Mouse (Mus musculus) CH12.LX (cell line): ENCODE results near the gene Lgr6. TPM values are rescaled to one million over a fixed set of nuclear protein-coding genes. Genes with fewer than 3 reads are reported as not detected.
A peak's percentile ranks its signal among the peaks of the same experiment; 100 is the strongest.
"Not testable (repeated sequence)": the region's sequence is repeated elsewhere in the genome, so short reads cannot be mapped to it uniquely, and the experiment has no call there.

Experiments
- DNase-seq: peaks from one replicate; pipeline ENCODE4 v3.0.0-alpha.2; 2013; ENCODE audit errors: extremely low read depth
- H3K27ac ChIP-seq: 2 replicates; pipeline ENCODE4 v1.5.1; 2012; ENCODE audit warnings: low read depth, mild to moderate bottlenecking, control low read depth, moderate library complexity; ENCODE audit not compliant: insufficient read depth
- H3K27me3 ChIP-seq: replicated peaks from 2 replicates; pipeline ENCODE3; 2012; ENCODE audit warnings: inconsistent platforms
- H3K36me3 ChIP-seq, 2 experiments: replicated peaks in 1 of 2; 2 replicates each; pipeline versions ENCODE3 to v1.6.1; 2012; ENCODE audit warnings: inconsistent platforms in 1 of 2, low read length in 1 of 2, mild to moderate bottlenecking in 1 of 2, mixed read lengths in 1 of 2, moderate library complexity in 1 of 2; ENCODE audit not compliant: control insufficient read depth in 1 of 2, insufficient read depth in 1 of 2
- H3K4me1 ChIP-seq, 2 experiments: 2 replicates each; pipeline ENCODE4 v1.6.1; 2012; ENCODE audit warnings: inconsistent platforms in 1 of 2, moderate library complexity in 1 of 2; ENCODE audit not compliant: insufficient read depth in 2 of 2, control insufficient read depth in 1 of 2
- H3K4me2 ChIP-seq: 2 replicates; pipeline ENCODE4 v1.6.1; 2012; ENCODE audit warnings: low read depth, mild to moderate bottlenecking, control low read depth; ENCODE audit not compliant: poor library complexity, insufficient read depth, severe bottlenecking
- H3K4me3 ChIP-seq, 3 experiments: fragments of 150-350 bp in 1 of 3; sonication (generic) in 1 of 3; replicated peaks in 1 of 3; 2 replicates each; pipeline versions ENCODE3 to v1.5.1; 2011 to 2012; ENCODE audit warnings: low read depth in 2 of 3, low read length in 2 of 3, mild to moderate bottlenecking in 2 of 3, moderate library complexity in 2 of 3, control low read depth in 1 of 3, improper control_type of control experiment in 1 of 3, inconsistent platforms in 1 of 3, mixed read lengths in 1 of 3; ENCODE audit not compliant: poor library complexity in 1 of 3
- H3K79me2 ChIP-seq: replicated peaks from 2 replicates; pipeline ENCODE4 v1.6.1; 2012; ENCODE audit warnings: mild to moderate bottlenecking, moderate library complexity; ENCODE audit not compliant: control insufficient read depth, poor library complexity, insufficient read depth, severe bottlenecking; ENCODE audit errors: extremely low read depth
- H3K9ac ChIP-seq: 2 replicates; pipeline ENCODE4 v1.6.1; 2012; ENCODE audit warnings: low read depth, mild to moderate bottlenecking, control low read depth, moderate library complexity; ENCODE audit not compliant: insufficient read depth
- H3K9me3 ChIP-seq: replicated peaks from 2 replicates; pipeline ENCODE3; 2012; ENCODE audit warnings: low read length, inconsistent platforms, mixed read lengths
- BHLHE40 ChIP-seq: IDR thresholded peaks from 2 replicates; pipeline ENCODE4 v1.6.1; 2011; ENCODE audit warnings: mild to moderate bottlenecking, low read depth, low read length, improper control_type of control experiment
- CHD1 ChIP-seq: IDR thresholded peaks from 2 replicates; pipeline ENCODE4 v1.6.1; 2012; ENCODE audit warnings: low read depth, low read length, improper control_type of control experiment, inconsistent platforms
- CHD2 ChIP-seq: IDR thresholded peaks from 2 replicates; pipeline ENCODE4 v1.6.1; 2011; ENCODE audit warnings: low read length, improper control_type of control experiment
- CTCF ChIP-seq, 2 experiments: IDR thresholded peaks in 1 of 2; conservative IDR thresholded peaks in 1 of 2; 2 replicates each; pipeline ENCODE4 v1.5.1; 2011 to 2012; ENCODE audit warnings: low read depth in 2 of 2, low read length in 2 of 2, improper control_type of control experiment in 1 of 2, inconsistent platforms in 1 of 2, mild to moderate bottlenecking in 1 of 2, moderate library complexity in 1 of 2
- ELF1 ChIP-seq: IDR thresholded peaks from 2 replicates; pipeline ENCODE4 v1.6.1; 2014; ENCODE audit warnings: low read depth, mild to moderate bottlenecking, inconsistent platforms, low read length, improper control_type of control experiment
- EP300 ChIP-seq: IDR thresholded peaks from 2 replicates; pipeline ENCODE4 v1.6.1; 2011; ENCODE audit warnings: low read length, improper control_type of control experiment
- GABPA ChIP-seq: IDR thresholded peaks from 2 replicates; pipeline ENCODE4 v1.6.1; 2012; ENCODE audit warnings: low read depth, low read length, improper control_type of control experiment, inconsistent platforms; ENCODE audit not compliant: insufficient replicate concordance
- HCFC1 ChIP-seq: IDR thresholded peaks from 2 replicates; pipeline ENCODE4 v1.6.1; 2012; ENCODE audit warnings: low read depth, mild to moderate bottlenecking, inconsistent platforms, low read length, improper control_type of control experiment
- IRF4 ChIP-seq: IDR thresholded peaks from 2 replicates; pipeline ENCODE4 v1.6.1; 2014; ENCODE audit warnings: low read depth, mild to moderate bottlenecking, inconsistent platforms, low read length, improper control_type of control experiment
- JUND ChIP-seq: conservative IDR thresholded peaks from 2 replicates; pipeline ENCODE4 v1.6.1; 2011; ENCODE audit warnings: low read depth, low read length, improper control_type of control experiment
- MAX ChIP-seq: IDR thresholded peaks from 2 replicates; pipeline ENCODE4 v1.6.1; 2011; ENCODE audit warnings: low read length, improper control_type of control experiment
- MEF2A ChIP-seq: IDR thresholded peaks from 2 replicates; pipeline ENCODE4 v1.6.1; 2014; ENCODE audit warnings: low read depth, mild to moderate bottlenecking, inconsistent platforms, low read length, improper control_type of control experiment, borderline replicate concordance
- MYC ChIP-seq: IDR thresholded peaks from 2 replicates; pipeline ENCODE4 v1.6.1; 2011; ENCODE audit warnings: low read depth, mild to moderate bottlenecking, improper control_type of control experiment, low read length
- NRF1 ChIP-seq: IDR thresholded peaks from 2 replicates; pipeline ENCODE4 v1.6.1; 2014; ENCODE audit warnings: low read depth, mild to moderate bottlenecking, inconsistent platforms, low read length, improper control_type of control experiment, moderate library complexity
- PAX5 ChIP-seq: IDR thresholded peaks from 2 replicates; pipeline ENCODE4 v1.6.1; 2012; ENCODE audit warnings: low read length, inconsistent platforms, mixed read lengths
- POLR2AphosphoS2 ChIP-seq: IDR thresholded peaks from 2 replicates; pipeline ENCODE4 v1.6.1; 2011; ENCODE audit warnings: low read depth, low read length, improper control_type of control experiment
- RAD21 ChIP-seq: IDR thresholded peaks from 2 replicates; pipeline ENCODE4 v1.6.1; 2011; ENCODE audit warnings: low read depth, mild to moderate bottlenecking, low read length, improper control_type of control experiment, moderate library complexity
- SIN3A ChIP-seq: IDR thresholded peaks from 2 replicates; pipeline ENCODE4 v1.6.1; 2012; ENCODE audit warnings: low read length, improper control_type of control experiment, inconsistent platforms
- SMC3 ChIP-seq: IDR thresholded peaks from 2 replicates; pipeline ENCODE4 v1.6.1; 2011; ENCODE audit warnings: low read depth, low read length, improper control_type of control experiment
- TBP ChIP-seq: conservative IDR thresholded peaks from 2 replicates; pipeline ENCODE4 v1.6.1; 2011; ENCODE audit warnings: low read depth, low read length, improper control_type of control experiment
- TCF12 ChIP-seq: IDR thresholded peaks from 2 replicates; pipeline ENCODE4 v1.6.1; 2014; ENCODE audit warnings: low read depth, mild to moderate bottlenecking, inconsistent platforms, low read length, improper control_type of control experiment
- USF2 ChIP-seq: conservative IDR thresholded peaks from 2 replicates; pipeline ENCODE4 v1.6.1; 2011; ENCODE audit warnings: low read depth, low read length, improper control_type of control experiment
- ZNF384 ChIP-seq: IDR thresholded peaks from 2 replicates; pipeline ENCODE4 v1.6.1; 2012; ENCODE audit warnings: low read depth, low read length, improper control_type of control experiment, inconsistent platforms
- dilution Hi-C: fragments of 300-500 bp; cut with MboI; formaldehyde crosslinking; loops from 2 replicates; pipeline ENCODE4 v1.14.3; 2020; ENCODE audit warnings: low sequenced_read_pairs; ENCODE audit not compliant: extremely low pct_unique_long_range_greater_than_20kb, extremely low pct_ligation_motif_present
- in situ Hi-C: fragments of 300-500 bp; cut with MboI; formaldehyde crosslinking; loops from 3 replicates; pipeline ENCODE4 v1.14.3; 2019; ENCODE audit warnings: low sequenced_read_pairs, low pct_ligation_motif_present, low pct_unique_long_range_greater_than_20kb, mixed read lengths
- polyA plus RNA-seq: library from polyadenylated mRNA; unstranded; fragments of >175 nt; gene quantifications from 2 replicates; pipeline ENCODE4 v1.2.1, GENCODE M21; 2012; ENCODE audit warnings: low read depth; ENCODE audit not compliant: insufficient read length
- total RNA-seq, 2 experiments: library from RNA; depleted of rRNA; stranded (reverse); fragments of 300-350 nt in 1 of 2; fragments of >200 nt in 1 of 2; gene quantifications; 2 replicates each; pipeline ENCODE4 v1.2.3; 2012 to 2014

Lgr6 gene
- total and polyA plus RNA-seq, 3 experiments, result 0.07 to 0.17 (median 0.16) TPM

GRCm38 (mm10) chr1:135111271-135111670 lies 6.2 kb upstream of the Lgr6 start:
- H3K4me3 ChIP-seq, H3K9ac ChIP-seq, H3K79me2 ChIP-seq, H3K4me2 ChIP-seq, H3K27ac ChIP-seq, H3K9me3 ChIP-seq, in situ Hi-C loops, DNase-seq, dilution Hi-C loops, H3K27me3 ChIP-seq: not testable (repeated sequence)
- peaks cover 5 to 35% of the 10 kb centered on the region in 2 experiments; a peak in 3 of 4 replicates for H3K4me1 ChIP-seq
- TF ChIP-seq ZNF384 (peak; percentile 80), BHLHE40 (peak; percentile 90)
- peaks cover 5 to 47% of the 10 kb centered on the region in 2 experiments for H3K36me3 ChIP-seq

- no peak overlapping the region for H3K4me3 ChIP-seq
- in situ Hi-C loops, result no loop called here
Observed at GRCm38 (mm10) chr1:135110075-135110474, 5.0 kb upstream of the Lgr6 start.

GRCm38 (mm10) chr1:135108611-135109010 lies 3.5 kb upstream of the Lgr6 start:
- peaks cover 13% of the 10 kb centered on the region for H3K27me3 ChIP-seq
- peaks cover 9 to 38% of the 10 kb centered on the region in 2 experiments; a peak in 3 of 4 replicates for H3K4me1 ChIP-seq
- H3K79me2 ChIP-seq, result no peaks in the 10 kb centered on the region
- TF ChIP-seq IRF4 (peak; percentile 29; the same call in 1 of the 2 replicates), RAD21 (peak; percentile 68), TCF12 (no peak), TBP (no peak), GABPA (no peak), SIN3A (no peak), MEF2A (no peak), SMC3 (peak; percentile 72), CHD1 (peak; percentile 91; the same call in 1 of the 2 replicates), MAX (no peak), CTCF (conservative IDR thresholded peaks at IDR 0.05 in 1 of 2, IDR thresholded peaks at IDR 0.05 in 1 of 2; ENCODE audit: low read depth in 2 of 2, low read length in 2 of 2) (peak; percentile 70 to 82), MYC (no peak)
- H3K4me3 ChIP-seq, result no peak overlapping the region
- dilution Hi-C loops (no loop called here), in situ Hi-C loops (loop anchor here (5.0 kb wide), 1 partner anchor 116 kb away; no protein-coding TSS in a partner anchor)
- H3K36me3 ChIP-seq, result peaks cover 0 to 27% of the 10 kb centered on the region in 2 experiments
- H3K27ac ChIP-seq, result no peak overlapping the region
- no peak overlapping the region for H3K4me2 ChIP-seq
- no peak overlapping the region for H3K9ac ChIP-seq
- H3K9me3 ChIP-seq, result no peaks in the 10 kb centered on the region
- peak; percentile 65 for DNase-seq

More at GRCm38 (mm10) chr1:135110075-135110474, 5.0 kb upstream of the Lgr6 start:
- Histone ChIP-seq H3K36me3 (peaks cover 5 to 38% of the 10 kb centered on the region in 2 experiments), H3K79me2 (no peaks in the 10 kb centered on the region), H3K4me2 (no peak overlapping the region), H3K9ac (no peak overlapping the region), H3K9me3 (no peaks in the 10 kb centered on the region)
- dilution Hi-C loops, result no loop called here
- TF ChIP-seq TBP (no peak), MEF2A (no peak), SIN3A (no peak), USF2 (no peak), ELF1 (no peak), PAX5 (no peak), JUND (no peak), CTCF (conservative IDR thresholded peaks at IDR 0.05 in 1 of 2, IDR thresholded peaks at IDR 0.05 in 1 of 2; ENCODE audit: low read depth in 2 of 2, low read length in 2 of 2) (peak; percentile 82 to 96), NRF1 (no peak), RAD21 (peak; percentile 65), SMC3 (peak; percentile 71), CHD2 (no peak), EP300 (no peak), POLR2AphosphoS2 (no peak), CHD1 (no peak), BHLHE40 (no peak), HCFC1 (no peak)
- TF ChIP-seq, all 38 proteins: peak for 3
- no peaks in the 10 kb centered on the region for H3K27me3 ChIP-seq
- H3K4me1 ChIP-seq, result peaks cover 5 to 38% of the 10 kb centered on the region in 2 experiments; a peak in 3 of 4 replicates
- DNase-seq, result no peak
- no peak overlapping the region for H3K27ac ChIP-seq
